Mouse (Mus musculus): ENCODE data around the gene Eif2s3x. TPM values are rescaled to one million over a fixed set of nuclear protein-coding genes. Genes with fewer than 3 reads are reported as not detected.

Eif2s3x gene
- total RNA-seq, 2 experiments from 2014 or later = 99.0 to 155 TPM

Other genes starting within 250 kb of the Eif2s3x start
- gene AU015836, start 244.2 kb downstream of the Eif2s3x start, total RNA-seq (2021) = not detected
- gene Zfx, start 89.2 kb downstream of the Eif2s3x start, total RNA-seq (2021) = 10 to 100 TPM; 28.2 to 28.7 TPM
- gene Klhl15, start 21.7 kb upstream of the Eif2s3x start, total RNA-seq (2021) = 10 to 100 TPM; 22.8 to 26.3 TPM
- under 1 TPM; 0.24 to 0.32 TPM for gene Fam90a1b, start 153.9 kb upstream of the Eif2s3x start, total RNA-seq (2021)
- gene Apoo, start 154.3 kb upstream of the Eif2s3x start, total RNA-seq (2021) = 10 to 100 TPM; 69.2 to 86.3 TPM

Measured in left cerebral cortex, postnatal 14 days (tissue).